In the genomic region with DNA sequence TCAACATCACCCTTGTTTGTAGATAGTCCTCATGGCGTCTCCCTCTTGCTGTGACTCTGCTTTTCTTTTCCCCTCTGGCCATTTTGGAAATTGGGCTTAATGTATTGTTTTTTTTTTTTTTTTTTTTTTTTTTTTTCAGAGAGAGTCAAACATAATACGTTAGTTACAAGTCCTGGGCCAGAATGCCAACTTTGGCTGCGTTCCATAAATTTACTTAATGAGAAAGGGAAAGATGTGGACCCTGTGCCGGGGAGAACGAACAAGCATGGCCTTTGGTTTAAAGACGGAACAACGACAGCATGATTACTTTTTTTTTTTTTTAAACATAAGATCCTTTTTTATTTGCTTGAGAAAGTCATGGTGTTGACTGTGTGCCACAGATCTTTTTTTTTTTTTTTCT, we compare ENCODE assay signal across 13 mouse cellular contexts. TPM values are rescaled to one million over a fixed set of nuclear protein-coding genes. Genes with fewer than 3 reads are reported as not detected.
"Had no signal": no experiment of that assay in that cellular context is flagged by ENCODE, and none has a peak within 500 bp of the region (broad histone marks: within the 10 kb centered on the region; RNA-seq: fewer than 3 reads in every experiment).

No protein-coding gene starts in this region.

- ATAC-seq: midbrain, embryonic 15.5 days had no signal

- H3K9me3 ChIP-seq: liver, embryonic 15.5 days; megakaryocyte, embryonic 14.5 days; midbrain, embryonic 15.5 days; neural tube, embryonic 12.5 days had no signal

- H3K4me2 ChIP-seq: liver, embryonic 11.5 days; liver, embryonic 15.5 days; midbrain, embryonic 11.5 days; midbrain, embryonic 15.5 days; neural tube, embryonic 12.5 days had no signal

- H3K27me3 ChIP-seq: liver, embryonic 15.5 days; megakaryocyte, embryonic 14.5 days; midbrain, embryonic 15.5 days; neural tube, embryonic 12.5 days had no signal

- DNase-seq: kidney, postnatal 4 days; lung, adult 2 months; lung, postnatal 14 days had no signal

- H3K36me3 ChIP-seq: liver, embryonic 15.5 days; midbrain, embryonic 15.5 days; neural tube, embryonic 12.5 days had no signal

- H3K9ac ChIP-seq: liver, embryonic 15.5 days; midbrain, embryonic 15.5 days; neural tube, embryonic 12.5 days had no signal

- H3K4me3 ChIP-seq: layer of hippocampus, adult 2 months; liver, embryonic 15.5 days; megakaryocyte, embryonic 14.5 days; midbrain, embryonic 15.5 days; neural tube, embryonic 12.5 days had no signal

- H3K27ac ChIP-seq: liver, embryonic 15.5 days; macrophage; midbrain, embryonic 15.5 days; neural tube, embryonic 12.5 days; stomach, postnatal 0 days had no signal

RNA-seq across cellular contexts. Expression of a gene that starts 13.6 kb away (rescaled TPM):
- total RNA-seq: monocyte, adult 5-6 weeks had no signal
- polyA plus RNA-seq: liver, embryonic 11.5 days; stomach, postnatal 0 days had no signal
